Mouse (Mus musculus): ENCODE results near the gene Slc12a5. TPM values are rescaled to one million over a fixed set of nuclear protein-coding genes. Genes with fewer than 3 reads are reported as not detected.

Gene Slc12a5
- polyA plus RNA-seq, 1 experiment from 2014 or later, result 1.1 TPM

- Histone ChIP-seq H3K27me3 (0 out of 2 replicates have a peak, but pooled peaks cover 12% of the 10 kb centered on the region), H3K4me1 (peaks cover 8% of the 10 kb centered on the region; the same call in 1 of the 2 replicates), H3K36me3 (no peaks in the 10 kb centered on the region), H3K4me2 (no peak overlapping the region), H3K4me3 (replicated peaks) (no peak overlapping the region), H3K9ac (no peak overlapping the region), H3K27ac (no peak overlapping the region), H3K9me3 (replicated peaks) (no peaks in the 10 kb centered on the region)
- no peak for ATAC-seq (replicated peaks; ENCODE audit: low FRiP score)
- WGBS, result 50% methylated on average over 2 of the region's 2 CpGs
These were observed 83.1 kb downstream of the Slc12a5 start for GRCm38 (mm10) chr2:165043729-165044128.

GRCm38 (mm10) chr2:165049044-165049443, 88.4 kb downstream of the Slc12a5 start:
- no peak overlapping the region for H3K4me3 ChIP-seq (replicated peaks)

More at GRCm38 (mm10) chr2:165049044-165049443, 88.4 kb downstream of the Slc12a5 start:
- Histone ChIP-seq H3K4me2 (no peak overlapping the region), H3K27me3 (no peaks in the 10 kb centered on the region), H3K9me3 (replicated peaks) (no peaks in the 10 kb centered on the region), H3K9ac (no peak overlapping the region), H3K27ac (no peak overlapping the region), H3K36me3 (no peaks in the 10 kb centered on the region), H3K4me1 (no peaks in the 10 kb centered on the region)
- no peak for ATAC-seq (replicated peaks; ENCODE audit: low FRiP score)
- 64% methylated on average over 5 of the region's 5 CpGs for WGBS

Other genes with a start within 250 kb of the Slc12a5 start
- not detected in 2 replicates for gene Spint5, start 245.5 kb upstream of the Slc12a5 start, polyA plus RNA-seq (2015; fragmentation: Nextera tagmentation; extraction: Ambion mirVana)
- gene Wfdc3, start 214.9 kb upstream of the Slc12a5 start, polyA plus RNA-seq (2015; fragmentation: Nextera tagmentation; extraction: Ambion mirVana), result 1.2 and 1.3 TPM in 2 replicates
- 74.6 and 75.1 TPM in 2 replicates for gene Dnttip1, start 214.8 kb upstream of the Slc12a5 start, polyA plus RNA-seq (2015; fragmentation: Nextera tagmentation; extraction: Ambion mirVana)
- gene Ube2c, start 190.9 kb upstream of the Slc12a5 start, polyA plus RNA-seq (2015; fragmentation: Nextera tagmentation; extraction: Ambion mirVana), result 517 and 530 TPM in 2 replicates
- 40.1 and 87.2 TPM in 2 replicates for gene Tnnc2, start 180.8 kb upstream of the Slc12a5 start, polyA plus RNA-seq (2015; fragmentation: Nextera tagmentation; extraction: Ambion mirVana)
- gene Snx21, start 175.0 kb upstream of the Slc12a5 start, polyA plus RNA-seq (2015; fragmentation: Nextera tagmentation; extraction: Ambion mirVana), result 21.5 and 24.0 TPM in 2 replicates
- 20.8 and 21.2 TPM in 2 replicates for gene Acot8, start 155.9 kb upstream of the Slc12a5 start, polyA plus RNA-seq (2015; fragmentation: Nextera tagmentation; extraction: Ambion mirVana)
- 9.0 and 9.2 TPM in 2 replicates for gene Zswim3, start 155.7 kb upstream of the Slc12a5 start, polyA plus RNA-seq (2015; fragmentation: Nextera tagmentation; extraction: Ambion mirVana)
- 18.4 and 19.8 TPM in 2 replicates for gene Zswim1, start 138.1 kb upstream of the Slc12a5 start, polyA plus RNA-seq (2015; fragmentation: Nextera tagmentation; extraction: Ambion mirVana)
- gene Spata25, start 132.3 kb upstream of the Slc12a5 start, polyA plus RNA-seq (2015; fragmentation: Nextera tagmentation; extraction: Ambion mirVana), result 0.21 TPM in 1 of 2 replicates, not detected in the other
- 160 and 170 TPM in 2 replicates for gene Ctsa, start 127.9 kb upstream of the Slc12a5 start, polyA plus RNA-seq (2015; fragmentation: Nextera tagmentation; extraction: Ambion mirVana)
- 7.0 and 8.9 TPM in 2 replicates for gene Neurl2, start 127.3 kb upstream of the Slc12a5 start, polyA plus RNA-seq (2015; fragmentation: Nextera tagmentation; extraction: Ambion mirVana)
- 35.6 and 38.7 TPM in 2 replicates for gene Pltp, start 103.1 kb upstream of the Slc12a5 start, polyA plus RNA-seq (2015; fragmentation: Nextera tagmentation; extraction: Ambion mirVana)
- 73.1 and 81.1 TPM in 2 replicates for gene Pcif1, start 81.5 kb upstream of the Slc12a5 start, polyA plus RNA-seq (2015; fragmentation: Nextera tagmentation; extraction: Ambion mirVana)
- gene Zfp335, start 49.0 kb upstream of the Slc12a5 start, polyA plus RNA-seq (2015; fragmentation: Nextera tagmentation; extraction: Ambion mirVana), result 12.1 and 14.4 TPM in 2 replicates
- gene Mmp9, start 20.0 kb upstream of the Slc12a5 start, polyA plus RNA-seq (2015; fragmentation: Nextera tagmentation; extraction: Ambion mirVana), result 2.6 and 41.3 TPM in 2 replicates
- gene Ncoa5, start 74.1 kb downstream of the Slc12a5 start, polyA plus RNA-seq (2015; fragmentation: Nextera tagmentation; extraction: Ambion mirVana), result 73.5 and 79.6 TPM in 2 replicates
- 7.4 and 8.4 TPM in 2 replicates for gene Cd40, start 94.8 kb downstream of the Slc12a5 start, polyA plus RNA-seq (2015; fragmentation: Nextera tagmentation; extraction: Ambion mirVana)
- not detected in 2 replicates for gene 1700025C18Rik, start 129.9 kb downstream of the Slc12a5 start, polyA plus RNA-seq (2015; fragmentation: Nextera tagmentation; extraction: Ambion mirVana)

Measured in kidney, embryonic 15.5 days (tissue).